Mouse (Mus musculus) lung, postnatal 4 days (tissue): ENCODE results near the gene Hnrnpab.

ENCODE experiments used
- DNase-seq, 2 experiments: peaks; one replicate each; pipeline ENCODE4 v3.0.0; 2021

Hnrnpab gene

GRCm38 (mm10) chr11:51555066-51555465 is 51.6 kb downstream of the Hnrnpab start:
- DNase-seq, result no peak

GRCm38 (mm10) chr11:51554590-51554989 is 52.1 kb downstream of the Hnrnpab start:
- DNase-seq, result no peak

DNA sequence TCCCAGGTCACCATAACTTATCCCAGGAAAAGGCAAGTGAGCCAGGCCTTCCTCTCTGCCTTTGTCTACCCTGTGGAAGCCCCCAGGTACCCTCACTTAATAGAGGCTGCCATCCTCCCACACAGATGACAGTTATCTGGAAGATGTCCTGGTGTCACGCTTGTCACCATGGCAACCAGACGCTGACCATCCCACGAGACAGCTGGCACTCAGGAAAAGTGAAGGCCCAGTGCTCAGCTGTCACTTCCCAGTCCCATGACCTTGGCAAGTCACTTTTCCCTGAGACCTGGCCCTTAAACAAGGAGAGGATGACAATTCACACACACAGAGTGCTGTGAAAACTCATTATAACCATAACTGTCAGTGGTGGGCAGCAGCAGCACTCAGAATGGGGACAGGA is 54.6 kb downstream of the Hnrnpab start:
- no peak for DNase-seq

GRCm38 (mm10) chr11:51551253-51551652 is 55.4 kb downstream of the Hnrnpab start:
- DNase-seq, result peak; percentile 43 to 64
